Mouse (Mus musculus) midbrain, embryonic 16.5 days (tissue): ENCODE data around the gene Kdm2a. TPM values are rescaled to one million over a fixed set of nuclear protein-coding genes. Genes with fewer than 3 reads are reported as not detected.

ENCODE experiments used
- ATAC-seq: fragments of 200-750 bp; cut with Nextera tagmentation; 2 replicates; pipeline ENCODE4 v1.8.0; 2017; ENCODE audit warnings: moderate TSS enrichment
- H3K27ac ChIP-seq: fragments of 300-500 bp; sonication (generic); 2 replicates; pipeline ENCODE4 v1.5.1; 2014; ENCODE audit warnings: mild to moderate bottlenecking, low read length, mixed read lengths
- H3K27me3 ChIP-seq: fragments of 300-500 bp; sonication (generic); 2 replicates; pipeline ENCODE4 v1.6.1; 2014; ENCODE audit warnings: low read depth, low read length, mixed read lengths; ENCODE audit not compliant: control insufficient read depth, insufficient read depth
- H3K36me3 ChIP-seq: fragments of 300-500 bp; sonication (generic); 2 replicates; pipeline ENCODE4 v1.6.1; 2014; ENCODE audit warnings: mild to moderate bottlenecking, low read length, moderate library complexity, mixed read lengths; ENCODE audit not compliant: control insufficient read depth, insufficient read depth
- H3K4me1 ChIP-seq: fragments of 300-500 bp; sonication (generic); 2 replicates; pipeline ENCODE4 v1.6.1; 2014; ENCODE audit warnings: mild to moderate bottlenecking, low read length, mixed read lengths; ENCODE audit not compliant: control insufficient read depth, insufficient read depth
- H3K4me2 ChIP-seq: fragments of 300-500 bp; sonication (generic); 2 replicates; pipeline ENCODE4 v1.6.1; 2014; ENCODE audit warnings: mild to moderate bottlenecking, low read length, mixed read lengths
- H3K4me3 ChIP-seq: fragments of 300-500 bp; sonication (generic); 2 replicates; pipeline ENCODE4 v1.5.1; 2014; ENCODE audit warnings: low read depth, mild to moderate bottlenecking, low read length, moderate library complexity, mixed read lengths
- H3K9ac ChIP-seq: fragments of 300-500 bp; sonication (generic); 2 replicates; pipeline ENCODE4 v1.6.1; 2014; ENCODE audit warnings: low read depth, low read length, mixed read lengths
- H3K9me3 ChIP-seq: fragments of 300-500 bp; sonication (generic); replicated peaks from 2 replicates; pipeline ENCODE4 v1.6.1; 2014; ENCODE audit warnings: mild to moderate bottlenecking, low read length, mixed read lengths; ENCODE audit not compliant: control insufficient read depth, poor library complexity, severe bottlenecking
- WGBS: fragments of 180-500 bp; shearing (Covaris S2); extraction: QIAGEN DNeasy Blood & Tissue Kit; methylation state at CpG from one replicate; pipeline ENCODE4 v1.1.7; 2014; 5-methylcytosine and 5-hydroxymethylcytosine counted together
- polyA plus RNA-seq: library from polyadenylated mRNA; unstranded; fragments of >200 nt; fragmentation: Nextera tagmentation; extraction: Ambion mirVana; gene quantifications from 2 replicates; pipeline ENCODE4 v1.2.1, GENCODE M21; 2015

Gene Kdm2a
- polyA plus RNA-seq, 1 experiment from 2014 or later: 32.1 TPM

GRCm38 (mm10) chr19:4420153-4420910, 22.2 kb upstream of the Kdm2a start:
- no peak overlapping the region for H3K9ac ChIP-seq
- no peaks in the 10 kb centered on the region for H3K4me1 ChIP-seq
- no peak overlapping the region for H3K27ac ChIP-seq
- H3K9me3 ChIP-seq: no peaks in the 10 kb centered on the region
- 90% methylated on average over 8 of the region's 8 CpGs for WGBS
- no peak for ATAC-seq
- no peak overlapping the region for H3K4me2 ChIP-seq
- H3K27me3 ChIP-seq: no peaks in the 10 kb centered on the region
- no peak overlapping the region for H3K4me3 ChIP-seq
- no peaks in the 10 kb centered on the region for H3K36me3 ChIP-seq

- Histone ChIP-seq H3K27ac (no peak overlapping the region), H3K9ac (no peak overlapping the region), H3K36me3 (no peaks in the 10 kb centered on the region), H3K4me1 (no peaks in the 10 kb centered on the region), H3K4me3 (no peak overlapping the region), H3K4me2 (no peak overlapping the region), H3K9me3 (no peaks in the 10 kb centered on the region), H3K27me3 (no peaks in the 10 kb centered on the region)
- 96% methylated on average over 5 of the region's 5 CpGs for WGBS
- ATAC-seq: no peak
Measured at GRCm38 (mm10) chr19:4419711-4420110, 21.6 kb upstream of the Kdm2a start.

DNA sequence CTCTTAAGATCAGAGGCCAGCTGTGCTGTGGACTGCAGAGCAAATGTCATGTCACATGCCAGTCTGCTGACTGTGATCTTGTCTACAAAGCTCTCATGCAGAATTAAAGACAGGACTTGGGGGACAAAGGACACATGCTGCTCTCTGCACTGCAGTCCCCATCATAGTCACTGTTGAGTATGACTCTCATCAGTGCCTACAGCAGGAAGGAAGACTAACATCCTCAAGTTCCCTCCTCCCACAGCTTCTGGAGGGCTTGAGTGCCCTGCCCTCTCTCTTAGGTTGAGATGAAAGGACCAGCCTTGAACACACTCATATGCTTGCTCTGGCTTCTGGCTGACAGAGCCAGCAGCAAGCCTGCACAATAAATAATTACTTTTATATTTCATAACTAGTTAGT, 19.6 kb upstream of the Kdm2a start:
- H3K4me3 ChIP-seq: no peak overlapping the region
- H3K27ac ChIP-seq: no peak overlapping the region
- no peak overlapping the region for H3K9ac ChIP-seq
- H3K9me3 ChIP-seq: no peaks in the 10 kb centered on the region
- no peak for ATAC-seq
- H3K27me3 ChIP-seq: no peaks in the 10 kb centered on the region
- no peaks in the 10 kb centered on the region for H3K4me1 ChIP-seq
- H3K36me3 ChIP-seq: no peaks in the 10 kb centered on the region
- no peak overlapping the region for H3K4me2 ChIP-seq

GRCm38 (mm10) chr19:4417183-4417582, 19.1 kb upstream of the Kdm2a start:
- WGBS: 0% methylated on average over 1 of the region's 1 CpGs
- H3K27me3 ChIP-seq: no peaks in the 10 kb centered on the region
- H3K4me1 ChIP-seq: no peaks in the 10 kb centered on the region
- no peaks in the 10 kb centered on the region for H3K9me3 ChIP-seq
- ATAC-seq: no peak
- H3K36me3 ChIP-seq: no peaks in the 10 kb centered on the region
- H3K4me2 ChIP-seq: no peak overlapping the region
- H3K9ac ChIP-seq: no peak overlapping the region
- H3K4me3 ChIP-seq: no peak overlapping the region
- H3K27ac ChIP-seq: no peak overlapping the region

DNA sequence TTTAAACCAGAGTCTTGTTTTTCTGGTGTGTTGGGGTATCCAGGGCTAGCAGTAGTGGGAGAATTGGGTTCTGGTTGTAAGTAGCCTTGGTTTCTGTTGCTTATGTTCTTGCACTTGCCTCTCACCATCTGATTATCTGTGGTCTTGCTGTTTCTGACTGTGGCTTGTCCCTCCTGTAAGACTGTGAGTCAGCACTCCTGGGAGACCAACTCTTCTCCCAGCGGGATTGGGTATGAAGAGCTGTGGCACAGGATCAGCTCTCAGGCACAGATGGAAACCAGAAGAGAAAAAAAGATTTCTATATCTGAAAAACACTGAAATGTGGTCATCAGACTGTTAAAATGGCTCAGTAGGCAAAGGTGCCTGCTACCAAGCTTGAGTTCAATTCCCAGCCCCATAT, 16.5 kb upstream of the Kdm2a start:
- H3K4me3 ChIP-seq: no peak overlapping the region
- no peaks in the 10 kb centered on the region for H3K36me3 ChIP-seq
- 71% methylated on average over 1 of the region's 1 CpGs for WGBS
- no peaks in the 10 kb centered on the region for H3K4me1 ChIP-seq
- H3K9me3 ChIP-seq: no peaks in the 10 kb centered on the region
- no peak overlapping the region for H3K27ac ChIP-seq
- ATAC-seq: no peak
- H3K27me3 ChIP-seq: no peaks in the 10 kb centered on the region
- H3K4me2 ChIP-seq: no peak overlapping the region
- H3K9ac ChIP-seq: no peak overlapping the region

DNA sequence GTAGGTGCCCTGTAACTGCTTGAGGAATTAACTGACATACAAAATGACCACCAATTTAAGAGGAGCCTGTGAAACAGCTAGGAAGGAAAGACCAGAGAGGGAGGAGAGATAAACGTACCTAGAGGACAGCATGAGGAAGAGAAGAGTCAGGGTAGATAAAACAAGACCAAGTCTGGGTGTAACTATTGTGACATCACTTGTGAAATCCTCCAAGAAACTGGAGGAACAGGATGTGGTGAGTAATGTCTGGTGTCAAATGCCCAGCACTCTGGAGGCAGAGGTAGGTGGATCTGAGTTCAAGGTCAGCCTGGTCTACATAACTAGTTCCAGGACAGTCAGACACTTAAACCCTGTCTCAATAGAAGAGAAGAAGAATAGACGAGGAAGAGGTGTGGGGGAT, 11.0 kb upstream of the Kdm2a start:
- H3K9ac ChIP-seq: no peak overlapping the region
- no peak overlapping the region for H3K4me2 ChIP-seq
- H3K36me3 ChIP-seq: no peaks in the 10 kb centered on the region
- H3K9me3 ChIP-seq: no peaks in the 10 kb centered on the region
- no peak overlapping the region for H3K27ac ChIP-seq
- ATAC-seq: no peak
- H3K27me3 ChIP-seq: no peaks in the 10 kb centered on the region
- no peak overlapping the region for H3K4me3 ChIP-seq
- WGBS: 69% methylated on average over 2 of the region's 2 CpGs
- no peaks in the 10 kb centered on the region for H3K4me1 ChIP-seq

DNA sequence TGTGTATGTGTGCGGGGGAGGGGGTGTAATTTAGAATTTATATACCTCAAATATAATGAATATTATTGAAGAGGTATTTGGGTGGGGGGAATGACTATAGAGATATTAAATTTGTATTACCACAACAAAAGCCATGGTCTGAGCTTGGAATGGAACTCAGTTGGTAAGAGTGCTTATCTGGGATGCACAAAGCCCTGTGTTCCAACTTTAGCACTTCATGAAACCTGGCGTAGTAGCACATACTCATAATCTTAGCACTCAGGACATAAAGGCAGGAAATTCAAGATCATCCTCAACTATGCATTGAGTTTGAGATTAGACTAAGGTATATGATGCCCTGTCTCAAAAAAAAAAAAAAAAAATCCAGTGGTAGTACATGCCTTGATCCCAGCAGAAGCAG, 6.8 kb upstream of the Kdm2a start:
- Histone ChIP-seq H3K4me1 (no peaks in the 10 kb centered on the region), H3K36me3 (no peaks in the 10 kb centered on the region), H3K4me3 (no peak overlapping the region), H3K9ac (no peak overlapping the region), H3K9me3 (no peaks in the 10 kb centered on the region), H3K27ac (no peak overlapping the region), H3K4me2 (no peak overlapping the region), H3K27me3 (no peaks in the 10 kb centered on the region)
- no peak for ATAC-seq
- 93% methylated on average over 2 of the region's 2 CpGs for WGBS

- H3K4me2 ChIP-seq: no peak overlapping the region; the same call in 1 of the 2 replicates
Measured at GRCm38 (mm10) chr19:4398959-4399358, 874 bp upstream of the Kdm2a start.

GRCm38 (mm10) chr19:4398630-4398948, 504 bp upstream of the Kdm2a start:
- H3K27me3 ChIP-seq: no peaks in the 10 kb centered on the region
- H3K4me2 ChIP-seq: peak overlapping the region; percentile 88
- H3K27ac ChIP-seq: peak overlapping the region; percentile 92
- 25% methylated on average over 8 of the region's 8 CpGs for WGBS
- H3K9me3 ChIP-seq: no peaks in the 10 kb centered on the region
- H3K36me3 ChIP-seq: no peaks in the 10 kb centered on the region
- no peak for ATAC-seq
- H3K9ac ChIP-seq: peak overlapping the region; percentile 73
- H3K4me3 ChIP-seq: peak overlapping the region; percentile 99
- H3K4me1 ChIP-seq: peaks cover 16% of the 10 kb centered on the region

More at GRCm38 (mm10) chr19:4398959-4399358, 874 bp upstream of the Kdm2a start:
- no peaks in the 10 kb centered on the region for H3K27me3 ChIP-seq
- no peak overlapping the region for H3K27ac ChIP-seq
- ATAC-seq: no peak
- H3K9me3 ChIP-seq: no peaks in the 10 kb centered on the region
- WGBS: 77% methylated on average over 4 of the region's 4 CpGs
- no peak overlapping the region for H3K4me3 ChIP-seq
- H3K36me3 ChIP-seq: no peaks in the 10 kb centered on the region
- peaks cover 14% of the 10 kb centered on the region for H3K4me1 ChIP-seq
- H3K9ac ChIP-seq: no peak overlapping the region
